Mouse (Mus musculus) neural tube, embryonic 14.5 days (tissue): ENCODE measurements at regions not wholly inside any gene's neighbourhood (a gene's known extent, or its start where the extent isn't known, plus 50 kb on each side); places are given as distances from the start of the nearest gene placed in this dataset.
A peak's percentile ranks its signal among the peaks of the same experiment; 100 is the strongest.

ENCODE experiments used
- ATAC-seq: fragments of 200-750 bp; cut with Nextera tagmentation; 2 replicates; pipeline ENCODE4 v1.8.0; 2017; ENCODE audit warnings: low read depth, mild to moderate bottlenecking, moderate TSS enrichment, moderate library complexity
- H3K27ac ChIP-seq: fragments of 300-500 bp; sonication (generic); 2 replicates; pipeline ENCODE4 v1.5.1; 2014; ENCODE audit warnings: low read depth, mild to moderate bottlenecking, control low read depth, low read length, moderate library complexity, mixed read lengths
- H3K27me3 ChIP-seq: fragments of 300-500 bp; sonication (generic); 2 replicates; pipeline ENCODE4 v1.6.1; 2014; ENCODE audit warnings: low read length; ENCODE audit not compliant: control insufficient read depth, insufficient read depth
- H3K36me3 ChIP-seq: fragments of 300-500 bp; sonication (generic); 2 replicates; pipeline ENCODE4 v1.6.1; 2014; ENCODE audit warnings: low read length, mixed read lengths; ENCODE audit not compliant: control insufficient read depth, insufficient read depth
- H3K4me1 ChIP-seq: fragments of 300-500 bp; sonication (generic); 2 replicates; pipeline ENCODE4 v1.6.1; 2014; ENCODE audit warnings: low read length; ENCODE audit not compliant: control insufficient read depth, insufficient read depth
- H3K4me2 ChIP-seq: fragments of 300-500 bp; sonication (generic); 2 replicates; pipeline ENCODE4 v1.6.1; 2014; ENCODE audit warnings: mild to moderate bottlenecking, low read depth, low read length, control low read depth
- H3K4me3 ChIP-seq: fragments of 300-500 bp; sonication (generic); 2 replicates; pipeline ENCODE4 v1.5.1; 2014; ENCODE audit warnings: low read depth, low read length, control low read depth, mixed read lengths
- H3K9ac ChIP-seq: fragments of 300-500 bp; sonication (generic); replicated peaks from 2 replicates; pipeline ENCODE4 v1.6.1; 2014; ENCODE audit warnings: low read depth, mild to moderate bottlenecking, control low read depth, low read length, mixed read lengths
- H3K9me3 ChIP-seq: fragments of 300-500 bp; sonication (generic); 2 replicates; pipeline ENCODE4 v1.6.1; 2016; ENCODE audit warnings: low read length; ENCODE audit not compliant: control insufficient read depth
- WGBS: fragments of 180-500 bp; shearing (Covaris S2); extraction: QIAGEN DNeasy Blood & Tissue Kit; methylation state at CpG from one replicate; pipeline ENCODE4 v1.1.7; 2014; 5-methylcytosine and 5-hydroxymethylcytosine counted together

DNA sequence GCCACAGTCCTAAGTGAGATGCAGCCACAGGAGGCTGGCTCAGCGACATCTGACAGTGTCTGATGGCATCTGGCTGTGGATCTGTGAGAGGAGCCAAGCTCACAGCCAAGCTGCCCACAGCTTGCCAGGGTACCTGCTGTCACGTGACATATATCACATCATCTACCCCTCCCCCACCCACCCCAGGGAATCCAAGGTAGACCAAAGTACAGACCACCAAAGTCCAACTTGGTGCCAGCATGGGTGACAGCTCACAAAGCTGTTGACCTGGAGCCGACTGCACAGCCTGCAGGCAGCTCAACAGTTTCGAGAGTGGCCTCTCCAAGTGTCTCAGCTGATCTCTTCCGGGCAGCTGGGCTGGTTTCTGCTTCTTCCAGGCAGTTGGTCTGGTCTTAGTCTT, 119.6 kb upstream of the Tmem189 start:
- WGBS: 90% methylated on average over 5 of the region's 5 CpGs
- Histone ChIP-seq H3K4me1 (no peaks in the 10 kb centered on the region), H3K4me3 (no peak overlapping the region), H3K4me2 (no peak overlapping the region), H3K9ac (no peak overlapping the region), H3K27ac (no peak overlapping the region), H3K9me3 (no peaks in the 10 kb centered on the region), H3K27me3 (no peaks in the 10 kb centered on the region), H3K36me3 (no peaks in the 10 kb centered on the region)
- ATAC-seq: no peak

DNA sequence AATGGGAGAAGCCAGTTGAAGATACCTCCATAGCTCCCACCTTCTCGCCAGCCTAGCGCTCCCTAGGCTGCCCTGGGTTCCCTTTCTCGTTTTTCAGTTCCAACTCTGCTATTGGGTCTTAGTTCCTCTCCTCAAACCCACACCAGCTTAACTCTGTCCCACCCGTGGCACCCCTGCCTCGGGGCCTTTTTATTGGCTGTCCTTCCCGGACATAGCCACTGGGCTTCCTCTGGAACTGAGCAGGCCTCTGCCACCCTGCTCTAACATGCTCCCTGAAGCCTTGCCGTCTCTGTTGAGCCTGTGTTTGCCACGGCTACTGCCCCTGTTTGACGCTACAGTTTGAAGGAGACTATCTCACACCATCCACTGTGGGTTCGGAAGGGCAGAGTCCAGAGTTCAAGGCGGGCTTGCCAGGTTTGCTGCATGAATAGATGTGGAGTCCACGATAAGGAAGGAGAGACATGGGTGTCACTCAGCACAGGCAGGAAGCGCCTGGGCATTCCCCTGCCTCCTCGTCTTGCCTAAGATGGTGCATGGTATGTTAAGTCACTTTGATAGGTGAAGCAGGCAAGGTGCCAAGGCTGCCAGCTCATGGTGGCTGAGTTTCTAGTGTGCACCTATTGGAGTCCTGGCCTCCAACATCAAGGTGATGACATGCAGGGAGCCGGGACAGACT, 116.1 kb upstream of the Tmem189 start:
- WGBS: 81% methylated on average over 15 of the region's 15 CpGs
- H3K4me1 ChIP-seq: no peaks in the 10 kb centered on the region
- no peak overlapping the region for H3K4me2 ChIP-seq
- no peak for ATAC-seq
- no peak overlapping the region for H3K9ac ChIP-seq
- no peaks in the 10 kb centered on the region for H3K36me3 ChIP-seq
- H3K9me3 ChIP-seq: no peaks in the 10 kb centered on the region
- H3K27ac ChIP-seq: no peak overlapping the region
- H3K4me3 ChIP-seq: no peak overlapping the region
- H3K27me3 ChIP-seq: no peaks in the 10 kb centered on the region

DNA sequence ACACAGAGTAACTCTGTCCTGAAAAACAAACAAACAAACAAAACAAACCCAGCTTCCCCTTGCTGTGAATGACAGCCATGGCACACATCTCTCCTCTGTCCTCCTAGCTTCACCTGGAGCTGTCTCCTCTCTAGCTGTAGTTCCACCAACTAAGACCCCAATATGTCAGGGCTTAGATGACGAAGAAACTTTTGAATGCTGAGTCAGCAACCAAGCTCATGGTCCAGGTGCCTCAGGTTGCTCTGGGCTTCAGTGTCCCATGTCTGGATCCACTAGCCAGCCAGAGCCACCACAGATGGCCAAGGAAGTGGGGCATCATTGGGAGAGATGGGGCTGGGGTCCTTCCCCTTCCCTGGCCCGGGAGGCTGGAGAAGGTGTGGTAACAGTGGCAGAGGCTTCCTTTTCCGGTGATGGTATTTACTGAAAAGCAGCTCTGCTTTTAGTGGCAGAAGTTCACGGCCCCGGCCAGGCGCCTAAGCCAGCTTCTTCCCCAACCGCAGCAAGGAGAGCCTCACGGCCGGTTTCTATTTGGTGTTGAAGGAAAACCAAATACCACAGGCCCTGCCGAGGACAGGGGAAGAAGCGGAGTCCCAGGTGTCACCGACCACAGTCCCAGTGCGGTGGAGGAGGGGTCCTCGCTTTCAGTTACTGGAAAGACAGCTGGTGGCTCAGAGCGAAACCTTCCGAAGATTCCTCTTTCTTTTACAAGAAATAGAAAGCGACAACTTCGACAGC, 115.0 kb upstream of the Tmem189 start:
- no peaks in the 10 kb centered on the region for H3K27me3 ChIP-seq
- WGBS: 69% methylated on average over 18 of the region's 18 CpGs
- ATAC-seq: no peak
- H3K36me3 ChIP-seq: no peaks in the 10 kb centered on the region
- no peak overlapping the region for H3K4me2 ChIP-seq
- H3K9me3 ChIP-seq: no peaks in the 10 kb centered on the region
- H3K9ac ChIP-seq: no peak overlapping the region
- H3K27ac ChIP-seq: no peak overlapping the region
- H3K4me1 ChIP-seq: no peaks in the 10 kb centered on the region
- no peak overlapping the region for H3K4me3 ChIP-seq

DNA sequence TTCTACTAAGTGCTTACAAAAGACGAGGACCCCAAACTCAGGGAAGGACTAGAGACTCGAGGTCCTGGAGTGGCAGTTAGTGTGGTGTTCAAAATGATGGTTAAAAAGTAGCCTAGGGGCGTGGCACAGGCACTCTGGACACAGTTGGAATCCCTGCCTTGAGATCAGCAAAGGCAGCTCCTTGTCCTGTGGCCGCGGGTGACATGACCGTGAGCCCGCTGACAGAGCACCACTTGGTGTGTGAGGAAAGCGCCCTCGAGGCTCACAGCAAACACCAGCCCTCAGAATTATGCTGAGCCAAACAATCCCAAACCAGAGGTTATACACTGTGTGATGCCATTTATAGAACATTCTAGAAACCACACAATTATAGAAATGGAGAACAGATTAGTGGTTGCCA, 112.9 kb upstream of the Tmem189 start:
- H3K9me3 ChIP-seq: no peaks in the 10 kb centered on the region
- H3K4me1 ChIP-seq: no peaks in the 10 kb centered on the region
- no peaks in the 10 kb centered on the region for H3K36me3 ChIP-seq
- H3K27me3 ChIP-seq: no peaks in the 10 kb centered on the region
- ATAC-seq: no peak
- H3K4me3 ChIP-seq: no peak overlapping the region
- H3K4me2 ChIP-seq: no peak overlapping the region
- no peak overlapping the region for H3K27ac ChIP-seq
- no peak overlapping the region for H3K9ac ChIP-seq
- WGBS: 75% methylated on average over 9 of the region's 9 CpGs

DNA sequence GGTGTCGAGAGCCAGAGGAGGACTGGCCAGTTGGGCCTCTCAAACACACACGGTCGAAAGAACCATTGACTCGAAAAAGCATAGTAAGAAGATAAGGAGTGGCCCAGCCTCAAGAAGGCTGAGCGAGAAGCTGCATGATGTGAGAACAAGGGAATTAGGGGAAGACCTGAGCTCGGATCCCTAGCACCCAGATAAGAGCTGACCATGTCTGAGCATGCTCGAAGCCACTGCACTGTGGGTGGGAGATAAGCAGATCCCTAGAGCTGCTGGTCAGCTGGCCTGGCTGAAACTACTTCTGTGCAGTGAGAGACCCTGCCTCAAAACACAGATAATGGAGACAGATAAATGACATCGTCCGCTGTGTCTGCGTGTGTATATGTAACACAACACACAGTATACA, 111.8 kb upstream of the Tmem189 start:
- no peak overlapping the region for H3K4me2 ChIP-seq
- no peaks in the 10 kb centered on the region for H3K9me3 ChIP-seq
- 96% methylated on average over 10 of the region's 10 CpGs for WGBS
- no peak overlapping the region for H3K27ac ChIP-seq
- no peak overlapping the region for H3K4me3 ChIP-seq
- H3K4me1 ChIP-seq: no peaks in the 10 kb centered on the region
- no peak overlapping the region for H3K9ac ChIP-seq
- no peaks in the 10 kb centered on the region for H3K27me3 ChIP-seq
- no peaks in the 10 kb centered on the region for H3K36me3 ChIP-seq
- ATAC-seq: no peak

DNA sequence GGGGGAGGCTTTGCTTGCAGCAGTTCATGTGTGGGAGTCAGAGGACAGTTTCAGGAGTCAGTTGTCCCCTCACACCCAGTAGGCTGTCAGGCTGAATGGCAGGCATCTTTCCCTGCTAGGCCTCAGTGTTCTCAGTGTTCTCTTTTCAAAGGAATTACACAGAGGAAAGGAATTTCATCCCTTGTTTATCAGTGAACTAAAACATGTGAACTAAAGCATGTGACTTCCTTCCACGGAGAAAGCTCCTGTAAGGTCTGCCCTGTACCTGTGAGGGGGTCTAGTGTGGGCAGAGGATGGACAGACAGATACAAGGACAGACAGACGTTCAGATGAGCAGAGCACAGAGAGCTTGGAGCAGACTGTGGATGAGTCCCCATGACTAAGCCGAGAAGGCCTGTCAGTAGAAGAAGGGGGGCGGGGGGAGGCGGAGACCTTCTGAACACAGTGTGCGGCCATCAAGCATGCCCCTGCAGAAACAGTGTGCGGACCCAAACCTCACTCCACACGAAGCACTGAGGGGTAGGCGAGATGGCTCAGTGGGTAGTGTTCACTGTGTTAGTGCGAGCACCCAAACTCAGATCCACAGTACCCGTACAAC, 111.1 kb upstream of the Tmem189 start:
- H3K9ac ChIP-seq: no peak overlapping the region
- no peak overlapping the region for H3K27ac ChIP-seq
- H3K4me2 ChIP-seq: no peak overlapping the region
- no peaks in the 10 kb centered on the region for H3K4me1 ChIP-seq
- 82% methylated on average over 11 of the region's 11 CpGs for WGBS
- H3K36me3 ChIP-seq: no peaks in the 10 kb centered on the region
- H3K9me3 ChIP-seq: no peaks in the 10 kb centered on the region
- H3K4me3 ChIP-seq: no peak overlapping the region
- no peak for ATAC-seq
- H3K27me3 ChIP-seq: no peaks in the 10 kb centered on the region

DNA sequence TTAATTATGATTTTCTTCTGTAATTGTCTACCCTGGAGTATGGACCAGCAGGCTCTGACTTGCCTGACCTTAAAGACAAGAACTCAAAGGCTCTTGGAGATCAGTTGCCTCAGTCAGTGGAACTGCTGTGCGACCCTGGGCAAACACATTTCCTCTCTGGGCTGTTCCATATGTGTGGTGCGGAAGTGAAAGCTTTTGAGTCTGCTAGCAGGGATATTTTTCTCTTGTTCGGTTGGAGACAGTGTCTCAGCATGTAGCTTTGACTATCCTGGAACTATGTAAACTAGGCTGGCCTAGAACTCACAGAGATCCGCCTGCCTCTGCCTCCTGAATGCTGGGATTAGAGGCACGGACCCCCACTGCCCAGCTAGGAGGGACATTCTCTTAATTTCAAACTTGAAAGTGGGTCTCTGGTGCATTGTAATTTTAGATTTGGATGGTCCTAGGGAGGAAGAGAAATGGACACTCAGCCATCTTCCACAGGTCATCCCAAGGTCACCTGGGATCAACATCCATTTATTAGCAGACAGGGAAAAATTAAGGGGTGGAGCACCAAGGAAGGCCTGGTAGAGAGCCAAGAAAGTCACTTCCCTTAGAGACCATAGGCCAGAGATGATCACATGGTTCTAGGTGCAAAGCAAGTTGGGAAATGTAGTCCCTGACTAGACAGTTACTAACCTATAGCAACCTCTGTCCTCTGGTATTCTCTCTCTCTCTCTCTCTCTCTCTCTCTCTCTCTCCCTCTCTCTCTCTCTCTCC, 110.2 kb upstream of the Tmem189 start:
- no peaks in the 10 kb centered on the region for H3K4me1 ChIP-seq
- H3K4me2 ChIP-seq: no peak overlapping the region
- no peak overlapping the region for H3K27ac ChIP-seq
- no peak overlapping the region for H3K4me3 ChIP-seq
- no peaks in the 10 kb centered on the region for H3K27me3 ChIP-seq
- H3K9me3 ChIP-seq: no peaks in the 10 kb centered on the region
- no peak overlapping the region for H3K9ac ChIP-seq
- no peaks in the 10 kb centered on the region for H3K36me3 ChIP-seq
- 94% methylated on average over 5 of the region's 5 CpGs for WGBS
- peak; percentile 82; the same call in 1 of the 2 replicates for ATAC-seq

DNA sequence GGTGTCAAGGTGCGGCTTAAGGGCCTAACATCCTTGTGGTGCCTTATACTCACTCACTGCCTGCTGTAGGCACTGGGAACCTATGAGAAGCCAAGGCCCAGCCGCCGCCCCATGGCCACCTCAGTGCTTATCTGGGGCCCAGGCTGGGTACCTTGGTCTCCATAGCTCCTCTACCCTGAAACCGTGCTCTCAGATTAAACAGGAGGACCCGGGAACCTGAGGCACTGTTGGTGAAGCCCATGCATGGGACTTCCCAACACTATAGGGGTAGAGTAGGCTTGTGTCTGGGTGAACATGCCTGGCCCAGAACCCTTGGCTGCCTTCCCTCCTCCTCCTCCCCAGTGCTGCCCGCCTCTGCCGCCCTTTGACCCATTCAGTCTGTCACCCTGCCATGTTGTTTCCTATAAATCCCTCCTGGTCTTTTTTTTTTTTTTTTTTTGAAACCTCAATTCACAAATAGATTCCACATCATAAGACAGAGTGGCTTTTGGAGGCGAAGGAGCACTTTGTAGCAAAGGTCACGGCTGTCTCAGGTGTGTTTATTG, 109.4 kb upstream of the Tmem189 start:
- no peak for ATAC-seq
- no peaks in the 10 kb centered on the region for H3K9me3 ChIP-seq
- no peak overlapping the region for H3K4me2 ChIP-seq
- no peaks in the 10 kb centered on the region for H3K36me3 ChIP-seq
- no peak overlapping the region for H3K27ac ChIP-seq
- H3K4me1 ChIP-seq: no peaks in the 10 kb centered on the region
- no peak overlapping the region for H3K4me3 ChIP-seq
- no peak overlapping the region for H3K9ac ChIP-seq
- WGBS: 92% methylated on average over 9 of the region's 9 CpGs
- no peaks in the 10 kb centered on the region for H3K27me3 ChIP-seq
